Mouse (Mus musculus): ENCODE measurements at regions not wholly inside any gene's neighbourhood (a gene's known extent, or its start where the extent isn't known, plus 50 kb on each side); places are given as distances from the start of the nearest gene placed in this dataset.

GRCm38 (mm10) chr6:12140596-12140995 lies 233.0 kb downstream of the Phf14 start:
- no peak for DNase-seq

- no peak for DNase-seq
Observed at GRCm38 (mm10) chr6:12145216-12145615, 237.6 kb downstream of the Phf14 start.

- DNase-seq = no peak
Observed at GRCm38 (mm10) chr6:12150613-12151333, 243.2 kb downstream of the Phf14 start.

- no peak for DNase-seq
Observed at GRCm38 (mm10) chr6:12163971-12164370, 256.4 kb downstream of the Phf14 start.

GRCm38 (mm10) chr6:12168533-12168932 lies 260.9 kb downstream of the Phf14 start:
- DNase-seq = no peak

GRCm38 (mm10) chr6:12169431-12169830 lies 261.8 kb downstream of the Phf14 start:
- DNase-seq = no peak

- DNase-seq = no peak
Observed at GRCm38 (mm10) chr6:12170722-12171121, 263.1 kb downstream of the Phf14 start.

GRCm38 (mm10) chr6:12171189-12171588 lies 263.6 kb downstream of the Phf14 start:
- no peak for DNase-seq

- no peak for DNase-seq
Observed at GRCm38 (mm10) chr6:12177996-12178395, 270.4 kb downstream of the Phf14 start.

GRCm38 (mm10) chr6:12180951-12181350 lies 273.3 kb downstream of the Phf14 start:
- no peak for DNase-seq

GRCm38 (mm10) chr6:12210190-12210589 lies 302.6 kb downstream of the Phf14 start:
- no peak for DNase-seq

GRCm38 (mm10) chr6:12214526-12215177 lies 307.0 kb downstream of the Phf14 start:
- DNase-seq = no peak

GRCm38 (mm10) chr6:12215178-12215553 lies 307.6 kb downstream of the Phf14 start:
- no peak for DNase-seq

- DNase-seq = no peak
Observed at GRCm38 (mm10) chr6:12244151-12244550, 336.5 kb downstream of the Phf14 start.

- no peak for DNase-seq
Observed at GRCm38 (mm10) chr6:12247975-12248374, 340.4 kb downstream of the Phf14 start.

- DNase-seq = no peak
Observed at GRCm38 (mm10) chr6:12248599-12248998, 341.0 kb downstream of the Phf14 start.

- DNase-seq = no peak
Observed at GRCm38 (mm10) chr6:12254507-12254906, 346.9 kb downstream of the Phf14 start.

- no peak for DNase-seq
Observed at GRCm38 (mm10) chr6:12255434-12255833, 347.8 kb downstream of the Phf14 start.

GRCm38 (mm10) chr6:12258273-12258672 lies 350.7 kb downstream of the Phf14 start:
- no peak for DNase-seq

GRCm38 (mm10) chr6:12258940-12259481 lies 351.4 kb downstream of the Phf14 start:
- no peak for DNase-seq

GRCm38 (mm10) chr6:12259629-12260028 lies 352.0 kb downstream of the Phf14 start:
- DNase-seq = no peak

- DNase-seq = peak; percentile 21
Observed at GRCm38 (mm10) chr6:12260325-12261076, 352.9 kb downstream of the Phf14 start.
